Mouse (Mus musculus) liver, embryonic 13.5 days (tissue): ENCODE data around the gene Il10ra. TPM values are rescaled to one million over a fixed set of nuclear protein-coding genes. Genes with fewer than 3 reads are reported as not detected.

Source experiments
- ATAC-seq: fragments of 200-750 bp; cut with Nextera tagmentation; 2 replicates; pipeline ENCODE4 v1.8.0; 2017; ENCODE audit warnings: low read depth, mild to moderate bottlenecking, moderate number of reproducible peaks, moderate library complexity
- DNase-seq: peaks from one replicate; pipeline ENCODE4 v3.0.0; 2022
- H3K27ac ChIP-seq: fragments of 300-500 bp; sonication (generic); 2 replicates; pipeline ENCODE4 v1.5.1; 2015; ENCODE audit warnings: moderate library complexity, mild to moderate bottlenecking, inconsistent platforms
- H3K27me3 ChIP-seq: fragments of 300-500 bp; sonication (generic); 2 replicates; pipeline ENCODE4 v1.6.1; 2015; ENCODE audit warnings: mild to moderate bottlenecking, inconsistent platforms
- H3K36me3 ChIP-seq: fragments of 300-500 bp; sonication (generic); 2 replicates; pipeline ENCODE4 v1.6.1; 2015; ENCODE audit warnings: mild to moderate bottlenecking, inconsistent platforms
- H3K4me1 ChIP-seq: fragments of 300-500 bp; sonication (generic); replicated peaks from 2 replicates; pipeline ENCODE4 v1.6.1; 2015; ENCODE audit warnings: inconsistent platforms
- H3K4me2 ChIP-seq: fragments of 300-500 bp; sonication (generic); 2 replicates; pipeline ENCODE4 v1.6.1; 2015; ENCODE audit warnings: inconsistent platforms, mild to moderate bottlenecking, moderate library complexity
- H3K4me3 ChIP-seq: fragments of 300-500 bp; sonication (generic); replicated peaks from 2 replicates; pipeline ENCODE4 v1.5.1; 2015; ENCODE audit warnings: mild to moderate bottlenecking, inconsistent platforms
- H3K9ac ChIP-seq: fragments of 300-500 bp; sonication (generic); 2 replicates; pipeline ENCODE4 v1.6.1; 2015; ENCODE audit warnings: mild to moderate bottlenecking, inconsistent platforms
- H3K9me3 ChIP-seq: fragments of 300-500 bp; sonication (generic); replicated peaks from 2 replicates; pipeline ENCODE4 v1.6.1; 2016; ENCODE audit warnings: inconsistent platforms
- WGBS: fragments of 180-500 bp; shearing (Covaris S2); methylation state at CpG from one replicate; pipeline ENCODE4 v1.1.7; 2015; ENCODE audit not compliant: insufficient replicate concordance; 5-methylcytosine and 5-hydroxymethylcytosine counted together
- polyA plus RNA-seq: library from polyadenylated mRNA; unstranded; fragments of >200 nt; fragmentation: Nextera tagmentation; extraction: Ambion mirVana; gene quantifications from 2 replicates; pipeline ENCODE4 v1.2.1, GENCODE M21; 2015

Il10ra gene
- polyA plus RNA-seq, 1 experiment from 2014 or later = 1.6 TPM

- H3K4me2 ChIP-seq = no peak overlapping the region
- H3K27ac ChIP-seq = no peak overlapping the region
- 72% methylated on average over 11 of the region's 11 CpGs for WGBS
- H3K4me3 ChIP-seq = no peak overlapping the region
- peaks cover 5% of the 10 kb centered on the region; the same call in 1 of the 2 replicates for H3K4me1 ChIP-seq
- DNase-seq (no peak), ATAC-seq (no peak)
- H3K36me3 ChIP-seq = no peaks in the 10 kb centered on the region
- no peaks in the 10 kb centered on the region for H3K27me3 ChIP-seq
- no peak overlapping the region for H3K9ac ChIP-seq
- no peaks in the 10 kb centered on the region for H3K9me3 ChIP-seq
These were observed 22.7 kb upstream of the Il10ra start for GRCm38 (mm10) chr9:45291481-45292168.

GRCm38 (mm10) chr9:45282466-45282865 is 13.5 kb upstream of the Il10ra start:
- no peak for DNase-seq
- H3K4me1 ChIP-seq = 0 out of 2 replicates have a peak, but pooled peaks cover 5% of the 10 kb centered on the region
- H3K27me3 ChIP-seq = no peaks in the 10 kb centered on the region
- ATAC-seq = no peak
- WGBS = 45% methylated on average over 5 of the region's 5 CpGs
- no peaks in the 10 kb centered on the region for H3K36me3 ChIP-seq
- no peak overlapping the region for H3K9ac ChIP-seq
- no peak overlapping the region for H3K4me2 ChIP-seq
- no peak overlapping the region for H3K27ac ChIP-seq
- H3K4me3 ChIP-seq = no peak overlapping the region
- no peaks in the 10 kb centered on the region for H3K9me3 ChIP-seq

GRCm38 (mm10) chr9:45280891-45281290 is 11.9 kb upstream of the Il10ra start:
- WGBS = 37% methylated on average over 3 of the region's 3 CpGs
- no peak overlapping the region for H3K27ac ChIP-seq
- no peaks in the 10 kb centered on the region for H3K27me3 ChIP-seq
- no peak overlapping the region for H3K4me2 ChIP-seq
- H3K4me1 ChIP-seq = 0 out of 2 replicates have a peak, but pooled peaks cover 5% of the 10 kb centered on the region
- H3K4me3 ChIP-seq = no peak overlapping the region
- H3K9ac ChIP-seq = no peak overlapping the region
- no peaks in the 10 kb centered on the region for H3K36me3 ChIP-seq
- ATAC-seq (no peak), DNase-seq (no peak)
- H3K9me3 ChIP-seq = no peaks in the 10 kb centered on the region

GRCm38 (mm10) chr9:45280059-45280458 is 11.1 kb upstream of the Il10ra start:
- 60% methylated on average over 3 of the region's 3 CpGs for WGBS

GRCm38 (mm10) chr9:45274635-45275034 is 5.7 kb upstream of the Il10ra start:
- Histone ChIP-seq H3K27me3 (peaks cover 22% of the 10 kb centered on the region), H3K4me3 (no peak overlapping the region), H3K4me1 (peaks cover 26% of the 10 kb centered on the region), H3K4me2 (no peak overlapping the region), H3K27ac (peak overlapping the region; percentile 39; the same call in 1 of the 2 replicates), H3K36me3 (no peaks in the 10 kb centered on the region), H3K9me3 (no peaks in the 10 kb centered on the region), H3K9ac (no peak overlapping the region)
- WGBS = 22% methylated on average over 2 of the region's 2 CpGs
- DNase-seq = no peak
- ATAC-seq = peak; percentile 39

More at GRCm38 (mm10) chr9:45280059-45280458, 11.1 kb upstream of the Il10ra start:
- H3K27me3 ChIP-seq = no peaks in the 10 kb centered on the region
- H3K9me3 ChIP-seq = no peaks in the 10 kb centered on the region
- H3K4me3 ChIP-seq = no peak overlapping the region
- H3K36me3 ChIP-seq = no peaks in the 10 kb centered on the region
- H3K4me2 ChIP-seq = no peak overlapping the region
- no peak overlapping the region for H3K27ac ChIP-seq
- H3K4me1 ChIP-seq = peaks cover 8% of the 10 kb centered on the region; the same call in 1 of the 2 replicates
- ATAC-seq (no peak), DNase-seq (no peak)
- no peak overlapping the region for H3K9ac ChIP-seq

GRCm38 (mm10) chr9:45274218-45274617 is 5.3 kb upstream of the Il10ra start:
- WGBS = 21% methylated on average over 4 of the region's 4 CpGs
- Histone ChIP-seq H3K4me1 (peaks cover 26% of the 10 kb centered on the region), H3K27me3 (peaks cover 26% of the 10 kb centered on the region), H3K27ac (no peak overlapping the region; the same call in 1 of the 2 replicates), H3K4me2 (no peak overlapping the region), H3K36me3 (no peaks in the 10 kb centered on the region), H3K9me3 (no peaks in the 10 kb centered on the region), H3K4me3 (no peak overlapping the region), H3K9ac (no peak overlapping the region)
- ATAC-seq = peak; percentile 86
- DNase-seq = peak; percentile 35

- Histone ChIP-seq H3K4me2 (no peak overlapping the region), H3K27ac (no peak overlapping the region), H3K4me1 (peaks cover 29% of the 10 kb centered on the region), H3K36me3 (no peaks in the 10 kb centered on the region), H3K9ac (no peak overlapping the region), H3K27me3 (peaks cover 46% of the 10 kb centered on the region), H3K4me3 (no peak overlapping the region), H3K9me3 (no peaks in the 10 kb centered on the region)
- 22% methylated on average over 5 of the region's 5 CpGs for WGBS
- ATAC-seq = no peak
- no peak for DNase-seq
These were observed 3.3 kb upstream of the Il10ra start for GRCm38 (mm10) chr9:45272213-45272612.

GRCm38 (mm10) chr9:45268079-45268478 is 870 bp downstream of the Il10ra start:
- peak overlapping the region; percentile 56 for H3K4me2 ChIP-seq
- H3K9ac ChIP-seq = no peak overlapping the region
- DNase-seq = no peak

GRCm38 (mm10) chr9:45267099-45267498 is 1.9 kb downstream of the Il10ra start:
- 63% methylated on average over 4 of the region's 4 CpGs for WGBS
- Histone ChIP-seq H3K4me3 (peak overlapping the region; percentile 23; the same call in 1 of the 2 replicates), H3K4me2 (peak overlapping the region; percentile 56), H3K9me3 (no peaks in the 10 kb centered on the region), H3K9ac (no peak overlapping the region; the same call in 1 of the 2 replicates), H3K27ac (no peak overlapping the region), H3K36me3 (no peaks in the 10 kb centered on the region), H3K27me3 (peaks cover 50% of the 10 kb centered on the region), H3K4me1 (peaks cover 9% of the 10 kb centered on the region; the same call in 1 of the 2 replicates)
- ATAC-seq = no peak
- no peak for DNase-seq

More at GRCm38 (mm10) chr9:45268079-45268478, 870 bp downstream of the Il10ra start:
- ATAC-seq = no peak
- Histone ChIP-seq H3K27ac (no peak overlapping the region), H3K4me1 (peaks cover 11% of the 10 kb centered on the region; the same call in 1 of the 2 replicates), H3K9me3 (no peaks in the 10 kb centered on the region), H3K4me3 (peak overlapping the region; percentile 47), H3K27me3 (peaks cover 50% of the 10 kb centered on the region), H3K36me3 (no peaks in the 10 kb centered on the region)
- WGBS = 20% methylated on average over 4 of the region's 4 CpGs

GRCm38 (mm10) chr9:45261872-45262271 is 7.1 kb downstream of the Il10ra start:
- H3K9me3 ChIP-seq = no peaks in the 10 kb centered on the region
- H3K4me1 ChIP-seq = no peaks in the 10 kb centered on the region
- DNase-seq (no peak), ATAC-seq (no peak)
- WGBS = 73% methylated on average over 5 of the region's 5 CpGs
- no peak overlapping the region for H3K27ac ChIP-seq
- 0 out of 2 replicates have a peak, but pooled peaks cover under 1% of the 10 kb centered on the region for H3K27me3 ChIP-seq
- H3K9ac ChIP-seq = no peak overlapping the region
- no peak overlapping the region for H3K4me3 ChIP-seq
- no peaks in the 10 kb centered on the region for H3K36me3 ChIP-seq
- no peak overlapping the region for H3K4me2 ChIP-seq

GRCm38 (mm10) chr9:45261466-45261865 is 7.5 kb downstream of the Il10ra start:
- WGBS = 65% methylated on average over 4 of the region's 4 CpGs
- H3K27ac ChIP-seq = no peak overlapping the region
- H3K9me3 ChIP-seq = no peaks in the 10 kb centered on the region
- no peak overlapping the region for H3K9ac ChIP-seq
- H3K36me3 ChIP-seq = no peaks in the 10 kb centered on the region
- no peaks in the 10 kb centered on the region for H3K27me3 ChIP-seq
- no peak overlapping the region for H3K4me2 ChIP-seq
- ATAC-seq (no peak), DNase-seq (no peak)
- no peaks in the 10 kb centered on the region for H3K4me1 ChIP-seq
- no peak overlapping the region for H3K4me3 ChIP-seq

- Histone ChIP-seq H3K4me2 (no peak overlapping the region), H3K9ac (no peak overlapping the region), H3K27ac (no peak overlapping the region), H3K4me1 (0 out of 2 replicates have a peak, but pooled peaks cover 3% of the 10 kb centered on the region), H3K9me3 (no peaks in the 10 kb centered on the region), H3K27me3 (no peaks in the 10 kb centered on the region), H3K4me3 (no peak overlapping the region), H3K36me3 (no peaks in the 10 kb centered on the region)
- DNase-seq (no peak), ATAC-seq (no peak)
- WGBS = 72% methylated on average over 13 of the region's 13 CpGs
These were observed 9.9 kb downstream of the Il10ra start for GRCm38 (mm10) chr9:45259065-45259464.
